Mouse (Mus musculus): ENCODE measurements at regions not wholly inside any gene's neighbourhood (a gene's known extent, or its start where the extent isn't known, plus 50 kb on each side); places are given as distances from the start of the nearest gene placed in this dataset.

DNA sequence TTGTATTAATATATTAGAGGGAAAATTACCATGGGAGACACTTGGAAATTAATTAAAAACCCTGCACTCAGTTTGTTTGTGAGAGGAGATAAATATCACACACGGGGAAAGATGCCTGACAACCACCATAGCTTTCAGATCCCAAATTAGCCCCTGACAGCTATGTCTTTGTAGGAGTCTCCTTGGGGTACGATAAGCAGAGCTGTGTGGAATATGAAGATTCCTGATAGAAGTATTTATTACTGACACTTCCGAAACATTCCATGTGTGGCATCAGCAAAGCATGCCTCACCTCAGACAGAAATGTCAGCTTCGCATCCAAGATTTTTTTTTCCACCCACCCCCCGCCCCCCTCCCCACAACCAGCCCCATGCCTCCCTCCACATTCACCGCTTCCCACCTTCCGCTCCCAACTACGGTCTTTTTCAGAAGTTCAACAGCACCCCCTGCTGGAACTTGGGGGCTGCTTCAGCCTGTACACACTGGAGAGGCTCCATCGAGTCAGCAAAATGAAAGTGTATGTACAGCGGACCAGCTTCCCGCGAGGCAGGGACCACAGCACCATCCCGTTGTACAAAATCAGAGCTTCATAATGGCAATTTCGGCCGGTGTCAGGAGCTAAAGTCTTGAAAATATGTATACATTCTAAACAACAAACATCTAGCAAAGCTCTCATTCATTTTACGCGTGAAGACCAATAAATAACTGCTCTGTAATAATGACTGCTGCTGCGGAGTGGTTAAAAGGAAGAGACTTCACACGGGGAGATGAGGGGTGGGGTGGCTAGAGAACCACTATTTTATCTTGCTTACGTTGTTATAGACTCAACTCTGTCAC is 66.7 kb downstream of the Rwdd3 start:
- DNase-seq (ENCODE audit: low spot score), result peak; percentile 77

DNA sequence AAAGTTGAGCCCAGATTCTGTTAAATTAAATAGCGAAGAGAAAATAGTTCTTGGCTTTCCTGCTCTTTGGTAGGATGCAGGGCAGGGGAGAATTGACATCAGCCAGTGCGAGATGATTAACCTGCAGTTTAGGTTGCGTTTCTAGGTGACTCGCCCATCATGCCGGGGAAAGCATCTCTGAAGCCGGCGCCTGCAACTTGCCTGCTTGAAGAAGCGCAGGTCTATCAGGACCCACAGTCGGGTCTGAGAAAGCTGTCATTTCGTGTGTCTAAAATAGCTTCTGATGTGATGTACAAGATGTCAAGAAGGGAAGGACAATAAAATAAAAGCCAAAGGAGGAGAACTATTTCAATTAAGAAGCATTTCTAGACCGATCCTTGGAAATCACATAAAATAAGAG is 68.6 kb downstream of the Rwdd3 start:
- DNase-seq (ENCODE audit: low spot score), result no peak

DNA sequence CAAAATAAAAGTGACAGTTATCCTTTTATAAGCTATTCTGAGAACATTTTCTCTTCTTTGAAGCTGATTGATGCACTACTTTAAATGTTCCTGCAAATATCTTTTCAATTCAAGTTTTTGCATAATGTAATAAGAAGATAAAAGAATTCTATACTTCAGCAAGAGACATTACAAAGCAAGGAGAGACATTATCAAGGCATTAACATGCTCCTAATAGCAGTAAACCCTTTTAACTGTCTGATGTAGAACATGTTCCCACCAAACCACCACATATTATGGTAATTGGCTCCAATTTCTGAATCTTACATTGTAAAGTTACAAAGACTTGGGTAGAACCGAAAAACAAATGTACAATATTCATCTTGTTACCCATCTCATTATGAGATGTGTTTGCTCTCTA is 69.4 kb downstream of the Rwdd3 start:
- DNase-seq (ENCODE audit: low spot score), result no peak

DNA sequence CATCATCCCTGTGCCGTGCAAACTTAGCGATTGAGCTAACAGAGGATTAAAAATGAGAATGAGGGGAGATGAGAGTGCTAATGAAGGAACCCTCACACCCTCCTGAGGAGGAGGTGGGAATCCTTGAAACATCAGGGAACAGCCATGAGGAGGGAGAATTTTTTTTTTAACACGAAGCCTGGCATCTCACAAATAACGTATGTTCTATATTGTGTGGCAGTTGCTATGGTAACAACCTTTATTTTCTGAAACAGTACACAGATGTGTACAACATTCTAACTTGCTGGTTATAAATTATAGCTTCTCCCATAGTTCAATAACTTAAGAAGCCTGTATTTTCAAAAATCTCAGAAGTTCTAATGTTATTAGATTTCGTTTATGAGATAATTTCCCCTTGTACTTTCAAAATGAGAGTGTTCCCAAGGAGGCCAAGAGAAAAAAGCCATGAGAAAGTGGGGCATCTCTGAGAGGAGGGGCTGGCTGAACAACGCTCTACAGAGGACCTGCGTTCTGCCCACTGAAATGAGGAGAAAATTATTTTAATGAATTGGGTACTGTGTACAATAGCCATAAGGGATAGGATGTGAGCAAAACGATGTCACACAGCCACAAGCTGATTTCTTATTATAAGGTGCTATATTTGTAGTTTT is 71.2 kb downstream of the Rwdd3 start:
- DNase-seq (ENCODE audit: low spot score), result no peak

DNA sequence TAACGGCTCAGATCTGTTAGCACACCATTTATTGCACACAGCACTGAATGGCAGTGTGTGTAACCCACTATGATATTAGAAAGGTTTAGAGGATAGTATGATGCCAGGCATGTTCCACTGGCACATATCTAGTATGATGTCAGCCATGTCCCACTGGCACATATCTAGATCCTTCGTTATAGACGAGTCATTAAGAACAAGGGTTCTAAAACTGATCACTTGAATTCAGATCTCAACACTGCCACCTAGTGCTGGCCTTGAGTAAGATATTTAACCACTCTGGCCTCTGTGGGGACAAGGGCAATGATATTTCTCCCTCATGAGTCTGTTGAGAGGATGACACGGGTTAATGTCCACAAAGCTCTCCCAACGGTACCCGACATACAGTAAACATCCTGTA is 78.0 kb downstream of the Rwdd3 start:
- DNase-seq (ENCODE audit: low spot score), result no peak

DNA sequence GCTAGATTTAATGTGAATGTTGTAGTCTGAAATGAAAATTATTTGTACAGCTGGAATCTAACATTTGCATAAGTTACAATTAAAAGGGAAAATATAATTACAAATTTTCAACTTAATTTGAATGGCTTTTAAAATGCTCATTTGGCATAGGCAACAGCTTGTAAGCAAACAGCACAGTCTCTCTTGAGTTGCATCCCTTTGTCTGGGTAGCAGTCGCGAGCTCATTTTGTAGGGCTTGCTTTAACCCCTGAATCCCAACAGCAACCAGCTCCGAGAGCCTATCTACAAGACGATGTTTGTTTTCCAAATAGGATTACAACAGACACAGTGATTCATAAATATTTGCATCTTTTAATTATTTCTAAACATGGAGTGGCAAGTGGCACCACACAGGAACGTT is 82.8 kb downstream of the Rwdd3 start:
- DNase-seq (ENCODE audit: low spot score), result no peak

DNA sequence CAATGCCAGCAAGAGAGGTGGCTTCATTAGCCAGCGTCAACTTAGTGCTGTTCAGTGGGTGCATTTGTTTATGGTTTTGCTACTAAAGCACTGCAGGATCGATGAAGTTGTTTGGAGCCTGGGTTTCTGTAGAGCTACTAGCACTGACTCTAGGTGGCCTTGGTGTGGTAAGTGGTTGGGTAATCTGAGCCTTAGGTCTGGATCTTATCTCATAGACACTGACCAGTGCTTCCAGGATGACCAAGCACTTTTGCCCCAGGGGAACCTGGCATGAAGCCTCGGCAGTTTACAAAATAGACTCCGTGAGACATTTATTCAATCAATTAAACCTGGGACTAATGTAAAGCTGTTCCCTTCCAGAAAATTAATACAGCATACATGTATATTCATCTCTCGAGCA is 102.8 kb downstream of the Rwdd3 start:
- DNase-seq (ENCODE audit: low spot score), result no peak

DNA sequence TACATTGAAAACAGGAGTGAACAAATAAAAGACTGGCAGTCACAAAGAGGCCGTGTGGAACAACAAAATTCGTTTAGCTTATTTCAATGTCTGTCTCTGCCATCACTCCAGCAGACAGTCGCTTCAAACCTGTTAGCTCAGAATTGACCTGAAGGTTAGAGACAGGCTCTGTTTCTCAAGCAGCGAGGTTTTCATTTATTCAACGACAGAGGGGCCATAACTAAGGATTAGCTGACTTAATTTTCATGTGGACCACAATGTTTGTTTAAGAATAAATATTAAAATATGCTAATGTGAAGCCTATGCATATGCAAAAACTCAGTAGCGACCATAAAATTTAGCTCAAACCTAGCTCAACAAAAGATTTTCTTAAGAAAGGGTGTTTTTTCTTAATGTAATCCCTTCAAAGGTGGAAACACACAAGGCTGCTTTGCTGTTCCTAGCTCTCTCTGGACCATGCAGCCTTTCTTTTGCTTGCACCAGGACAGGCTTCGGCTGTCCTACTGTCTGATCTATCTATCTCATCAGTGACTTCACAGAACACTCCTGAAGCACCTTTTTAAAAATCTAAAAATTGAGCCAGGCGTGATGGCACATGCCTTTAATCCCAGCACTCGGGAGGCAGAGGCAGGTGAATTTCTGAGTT is 135.5 kb downstream of the Rwdd3 start:
- no peak for DNase-seq (ENCODE audit: low spot score)

DNA sequence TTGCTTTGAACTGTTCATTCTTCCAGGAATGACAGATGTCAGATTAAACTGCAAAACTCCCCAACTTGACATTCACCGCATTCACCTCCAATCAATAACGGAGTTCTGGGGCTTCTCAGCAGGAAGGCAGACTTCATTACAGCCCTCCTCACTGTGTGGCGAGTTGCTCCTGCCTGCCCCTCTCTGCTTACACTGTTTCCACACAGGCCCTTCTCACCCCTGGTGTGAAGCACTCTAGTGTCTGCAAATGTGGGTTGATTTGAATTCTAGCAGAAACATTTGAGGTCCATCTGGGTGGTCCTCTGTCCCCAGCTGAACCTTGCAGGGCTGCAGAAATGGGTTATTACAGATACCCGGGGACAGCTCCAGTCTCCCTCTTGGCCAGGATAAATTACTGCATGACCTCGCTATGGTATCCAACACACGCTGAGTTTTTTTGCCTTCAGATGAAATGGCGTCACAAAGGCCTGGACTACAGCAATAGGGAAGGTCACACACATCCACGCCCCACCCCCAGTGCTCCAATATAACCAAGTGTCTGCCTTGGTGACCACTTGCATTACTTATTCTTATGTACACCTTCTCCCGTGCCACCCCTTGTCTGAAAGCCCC is 145.8 kb downstream of the Rwdd3 start:
- no peak for DNase-seq (ENCODE audit: low spot score)

DNA sequence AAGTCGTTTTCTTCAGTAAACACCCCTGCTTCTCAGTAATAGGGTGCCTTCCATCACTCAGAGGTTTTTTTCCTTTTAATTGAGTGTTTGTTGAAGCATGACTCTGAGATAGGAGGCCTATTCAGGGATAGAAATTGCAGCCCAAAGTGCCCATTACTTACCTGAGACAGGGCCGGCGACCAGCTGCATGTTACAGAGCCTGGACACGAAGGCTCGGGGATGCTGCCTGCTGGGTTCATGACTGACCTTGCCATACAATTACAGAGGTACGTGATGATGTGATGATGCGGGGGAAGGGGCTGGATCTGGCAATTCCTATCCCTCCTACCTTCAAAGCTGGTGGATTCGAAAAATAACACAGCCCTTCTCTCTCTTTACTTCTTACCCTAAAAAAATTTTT is 146.7 kb downstream of the Rwdd3 start:
- no peak for DNase-seq (ENCODE audit: low spot score)

DNA sequence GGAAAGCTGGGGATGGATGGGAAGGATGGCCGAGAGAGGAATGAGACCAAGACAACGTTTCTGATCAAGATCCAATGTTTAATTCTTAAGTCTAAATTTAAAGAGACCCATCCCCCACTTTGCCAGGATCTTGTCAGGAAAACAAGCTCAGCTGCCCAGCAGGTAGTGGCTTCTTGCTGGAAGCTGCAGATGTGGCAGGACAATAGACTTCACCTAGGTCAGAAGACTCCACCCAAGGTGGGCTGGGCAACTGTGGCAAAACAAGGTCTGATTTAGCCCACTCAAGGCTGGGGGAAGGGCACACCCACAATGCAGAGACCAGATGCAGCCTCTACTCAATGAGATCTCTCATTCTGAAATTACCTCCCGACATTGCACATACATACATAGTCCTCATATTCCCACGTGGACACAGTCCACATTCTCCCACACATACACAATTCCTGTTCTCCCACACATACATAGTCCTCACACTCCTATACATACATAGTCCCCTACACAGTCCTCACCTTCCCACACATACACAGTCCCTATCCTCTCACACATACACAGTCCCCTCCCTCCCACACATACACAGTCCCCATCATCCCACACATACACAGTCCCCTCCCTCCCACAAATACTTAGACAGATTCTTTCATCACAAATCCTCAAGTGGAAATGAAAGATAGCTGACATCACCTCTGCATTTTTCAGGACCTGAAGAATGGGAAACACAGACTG is 150.2 kb downstream of the Rwdd3 start:
- DNase-seq (ENCODE audit: low spot score), result no peak

DNA sequence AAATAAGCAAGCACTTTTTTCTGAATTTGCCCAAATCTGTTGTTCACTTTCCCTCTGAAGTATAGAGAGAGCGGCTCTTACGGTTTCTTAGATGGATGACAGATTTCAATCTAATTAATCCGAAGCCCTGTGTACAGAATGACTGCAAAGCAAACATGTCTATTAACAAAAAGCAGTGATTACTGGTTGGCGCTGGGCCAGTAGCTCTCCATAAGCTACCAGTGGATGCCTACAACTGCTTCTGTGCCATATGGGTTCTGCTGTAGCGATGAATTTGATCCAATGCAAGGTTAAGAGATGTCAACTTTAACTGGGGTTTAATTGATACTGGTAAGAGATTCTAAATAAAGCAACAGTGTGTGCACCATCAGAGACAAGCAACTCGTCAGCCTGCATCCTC is 162.3 kb downstream of the Rwdd3 start:
- peak; percentile 4 for DNase-seq (ENCODE audit: low spot score)

DNA sequence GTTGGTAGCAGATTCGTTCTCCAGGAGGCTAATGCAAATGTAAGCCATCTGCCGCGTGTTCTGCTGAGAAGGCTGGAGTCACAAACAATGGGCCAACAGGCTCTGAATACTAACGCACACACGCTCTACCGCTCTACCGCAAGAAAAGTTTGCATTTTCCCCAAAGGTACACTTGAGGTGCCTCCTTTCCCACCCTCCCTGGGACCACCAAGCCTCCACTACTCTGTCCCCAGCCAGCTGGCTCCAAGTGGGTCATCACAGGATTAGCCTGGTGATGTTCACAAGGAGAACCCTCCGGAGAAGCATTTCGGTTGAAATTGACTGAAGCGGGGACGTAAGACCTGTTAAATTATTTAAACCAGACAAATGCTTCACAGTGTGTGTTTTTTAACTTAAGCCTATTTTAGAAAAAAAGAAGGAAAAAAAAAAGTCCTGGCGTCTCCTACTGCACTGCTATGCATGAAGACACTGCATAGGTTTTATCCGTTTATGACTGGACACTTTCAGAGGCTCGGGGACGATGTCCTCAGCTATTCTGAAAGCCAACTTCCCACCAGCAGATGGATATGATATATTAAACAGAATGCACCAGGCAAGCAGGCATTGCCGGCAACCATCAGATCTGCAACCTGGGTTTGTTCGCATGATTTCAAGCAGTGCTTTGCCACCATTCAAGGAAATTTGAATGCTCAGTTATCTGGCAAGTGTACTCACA is 187.8 kb downstream of the Rwdd3 start:
- DNase-seq (ENCODE audit: low spot score), result peak; percentile 49

DNA sequence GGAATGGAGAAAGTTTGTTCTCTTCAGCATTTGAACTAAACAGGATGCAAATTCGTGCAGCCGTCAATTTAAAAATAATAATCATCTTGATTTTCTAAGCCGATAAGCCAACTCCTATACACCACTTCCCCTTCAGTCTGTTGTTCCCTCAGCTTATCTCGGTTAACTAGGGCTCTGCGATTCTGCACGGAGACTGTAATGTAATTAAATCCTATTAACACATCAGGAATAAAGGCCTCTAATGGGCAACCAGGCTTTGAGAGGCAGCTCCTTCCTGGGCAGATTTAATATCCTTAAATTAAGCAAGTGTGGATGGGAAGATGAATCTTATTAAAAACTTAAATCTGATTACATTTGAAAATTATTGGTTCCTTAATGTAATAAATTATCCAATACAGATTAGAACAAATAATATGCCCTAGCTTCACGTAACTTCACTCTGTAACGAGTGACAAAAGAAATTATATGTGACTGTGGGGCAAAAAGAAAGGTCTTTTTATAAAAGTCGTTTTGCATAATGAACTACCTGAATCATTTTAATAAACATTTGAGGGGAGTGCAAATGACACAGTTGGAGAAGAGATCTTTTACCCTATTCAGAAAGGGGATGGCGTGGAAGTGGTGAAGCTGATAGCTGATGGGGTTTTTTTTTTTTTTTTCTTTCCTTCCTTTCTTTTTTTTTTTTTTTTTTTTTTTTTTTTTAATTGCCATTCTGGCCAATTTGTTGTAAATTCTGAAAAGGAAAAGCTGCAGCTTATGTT is 188.5 kb downstream of the Rwdd3 start:
- DNase-seq (ENCODE audit: low spot score), result no peak

DNA sequence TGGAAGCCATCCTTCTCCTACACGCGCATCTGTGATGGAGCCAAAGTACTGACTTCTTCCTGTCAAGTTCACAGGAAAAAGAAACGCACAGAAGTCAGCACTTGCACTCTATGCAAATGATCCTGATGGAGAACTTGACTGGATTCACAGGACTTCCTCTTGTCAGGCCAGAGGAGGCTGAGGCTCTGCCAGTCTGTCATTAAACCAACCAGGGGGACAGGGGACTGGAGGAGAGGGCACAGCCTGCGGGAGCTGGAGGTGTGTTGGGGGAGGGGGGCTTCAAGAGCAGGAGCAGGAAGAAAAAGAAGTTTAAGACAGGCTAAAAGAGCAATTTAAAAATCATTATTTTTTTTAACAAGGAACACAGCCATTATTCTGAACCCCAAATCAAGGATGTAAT is 189.3 kb downstream of the Rwdd3 start:
- no peak for DNase-seq (ENCODE audit: low spot score)

DNA sequence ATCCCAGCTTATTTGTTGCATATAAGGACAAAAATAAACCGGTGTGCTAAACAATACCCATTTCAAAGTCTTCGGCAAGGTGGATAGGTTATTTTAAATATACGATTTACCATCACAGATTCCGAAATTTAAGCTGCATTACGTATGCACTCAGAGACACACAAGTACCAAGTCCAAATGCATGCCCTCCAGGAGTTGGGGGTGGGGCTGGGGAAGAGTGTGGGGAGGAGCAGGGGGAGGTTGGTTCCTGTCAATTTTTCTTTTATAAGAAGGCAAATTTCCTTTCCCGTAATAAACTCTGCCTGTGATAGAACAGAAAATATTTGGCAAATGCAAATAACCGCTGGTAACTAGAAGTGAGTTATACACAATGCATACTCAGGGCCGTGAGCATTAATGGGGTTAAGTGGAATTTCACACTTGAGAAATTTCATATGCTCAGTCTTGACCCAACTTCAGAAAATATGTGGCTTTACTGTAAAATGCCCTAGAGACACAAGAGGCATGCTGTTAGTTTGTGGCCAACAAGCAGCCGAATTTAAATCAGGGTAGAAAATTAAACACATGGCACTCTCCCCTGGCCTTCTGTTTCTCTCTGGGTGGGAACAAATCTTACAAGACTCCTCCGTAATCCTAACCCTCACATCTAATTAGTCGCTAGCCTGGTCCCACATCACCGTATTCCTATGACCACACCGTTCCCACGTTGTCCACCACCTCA is 200.6 kb downstream of the Rwdd3 start:
- no peak for DNase-seq (ENCODE audit: low spot score)

DNA sequence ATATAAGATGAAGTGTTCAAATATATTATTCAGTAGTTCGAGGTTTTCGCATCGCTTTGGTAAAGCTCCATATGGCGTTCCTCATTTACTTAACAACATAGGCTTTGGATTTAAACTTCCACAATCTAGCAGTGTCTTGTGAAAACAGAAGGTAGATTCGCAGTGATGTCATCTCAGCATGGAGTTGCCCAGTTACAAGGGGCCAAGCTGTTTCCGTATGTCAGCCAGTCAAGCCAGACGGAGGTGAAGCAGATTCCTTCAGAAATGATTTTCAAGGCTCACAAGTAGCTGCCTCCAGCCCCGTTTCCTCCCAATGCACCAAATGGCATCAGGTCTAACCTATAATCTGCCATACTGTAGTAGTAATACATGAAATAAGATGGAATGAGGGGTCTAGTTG is 224.6 kb downstream of the Rwdd3 start:
- no peak for DNase-seq (ENCODE audit: low spot score)

DNA sequence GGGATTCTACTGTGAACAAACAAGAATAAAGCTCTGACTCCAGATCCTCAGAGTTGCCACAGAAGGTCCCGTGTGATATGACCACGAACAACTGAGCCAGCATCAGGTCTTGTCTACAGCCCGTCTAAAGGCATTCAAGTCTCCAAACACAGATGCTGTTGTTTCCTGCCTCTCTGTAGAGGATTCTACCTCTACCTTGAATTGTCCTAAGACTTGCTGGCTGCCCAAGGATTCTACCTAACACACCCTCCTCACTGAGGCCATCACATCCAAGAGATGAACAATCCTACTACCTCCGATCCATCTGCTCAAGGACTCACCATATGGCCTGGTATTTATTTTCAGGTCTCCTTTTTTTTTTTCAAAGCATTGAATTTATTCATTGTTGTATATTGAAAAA is 237.1 kb downstream of the Rwdd3 start:
- no peak for DNase-seq (ENCODE audit: low spot score)

DNA sequence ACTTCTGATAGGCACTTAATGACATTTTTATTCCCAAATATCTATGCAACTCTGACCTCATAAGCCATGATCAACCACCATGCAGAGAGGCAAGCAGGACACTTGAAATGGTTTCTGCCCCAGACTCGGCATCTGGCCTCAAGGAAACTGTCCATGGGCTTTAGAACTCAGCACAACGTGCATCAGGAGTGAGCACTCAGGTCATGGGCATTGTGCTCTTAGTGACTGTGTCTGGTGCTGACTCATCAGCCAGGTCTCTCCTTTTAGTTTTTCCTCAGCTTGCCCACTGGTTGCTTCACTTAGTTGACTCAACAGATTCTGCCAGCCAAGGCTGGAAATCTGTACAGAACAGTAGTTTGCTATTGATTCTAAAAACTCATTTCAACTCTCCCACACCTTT is 251.1 kb downstream of the Rwdd3 start:
- no peak for DNase-seq (ENCODE audit: low spot score)

DNA sequence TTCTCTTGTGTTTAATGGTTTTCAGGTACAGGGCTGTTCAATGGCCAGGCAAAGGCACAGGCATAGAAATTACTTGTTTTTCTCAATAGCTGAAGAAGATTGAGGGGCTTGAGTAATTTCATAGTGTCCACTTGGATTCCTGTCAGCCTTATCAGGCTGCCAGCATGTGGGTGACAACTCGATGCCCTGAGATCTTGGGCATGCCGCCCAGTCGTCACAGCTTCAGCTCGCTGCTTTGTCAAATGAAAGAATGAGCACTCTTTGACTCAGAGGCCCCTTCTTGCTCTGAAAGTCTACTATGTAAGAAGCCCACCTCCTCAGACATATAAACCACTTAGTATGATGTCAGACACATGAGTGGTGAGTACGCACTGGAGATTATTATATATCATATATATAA is 272.6 kb downstream of the Rwdd3 start:
- DNase-seq (ENCODE audit: low spot score), result no peak
